Mouse (Mus musculus): Measurements from ENCODE around the gene Tcaim.

The Tcaim gene

GRCm38 (mm10) chr9:122872595-122872994, 67.3 kb downstream of the Tcaim start:
- Histone ChIP-seq H3K27me3 (ENCODE audit: control insufficient read depth, insufficient read depth, low read length, poor library complexity, severe bottlenecking) (no peaks in the 10 kb centered on the region), H3K36me3 (ENCODE audit: control insufficient read depth, insufficient read depth, low read length, poor library complexity, severe bottlenecking) (no peaks in the 10 kb centered on the region)
- DNase-seq (ENCODE audit: low read depth, low spot score) = no peak

GRCm38 (mm10) chr9:122874653-122875052, 69.3 kb downstream of the Tcaim start:
- DNase-seq (ENCODE audit: low read depth, low spot score) = no peak

GRCm38 (mm10) chr9:122875145-122875544, 69.8 kb downstream of the Tcaim start:
- DNase-seq (ENCODE audit: low read depth, low spot score) = no peak
- Histone ChIP-seq H3K27me3 (ENCODE audit: control insufficient read depth, insufficient read depth, low read length, poor library complexity, severe bottlenecking) (no peaks in the 10 kb centered on the region), H3K36me3 (ENCODE audit: control insufficient read depth, insufficient read depth, low read length, poor library complexity, severe bottlenecking) (no peaks in the 10 kb centered on the region)

More at GRCm38 (mm10) chr9:122874653-122875052, 69.3 kb downstream of the Tcaim start:
- Histone ChIP-seq H3K27me3 (ENCODE audit: control insufficient read depth, insufficient read depth, low read length, poor library complexity, severe bottlenecking) (no peaks in the 10 kb centered on the region), H3K36me3 (ENCODE audit: control insufficient read depth, insufficient read depth, low read length, poor library complexity, severe bottlenecking) (no peaks in the 10 kb centered on the region)

GRCm38 (mm10) chr9:122885385-122885784, 80.0 kb downstream of the Tcaim start, which contains the start of gene Zkscan7:
Gene Zkscan7, plus strand, starts transcription at chr9:122885685.
- no peak for DNase-seq (ENCODE audit: low read depth, low spot score)
- Histone ChIP-seq H3K36me3 (ENCODE audit: control insufficient read depth, insufficient read depth, low read length, poor library complexity, severe bottlenecking) (no peaks in the 10 kb centered on the region), H3K27me3 (ENCODE audit: control insufficient read depth, insufficient read depth, low read length, poor library complexity, severe bottlenecking) (no peaks in the 10 kb centered on the region; the same call in 1 of the 2 replicates)
